Mouse (Mus musculus) neural tube, embryonic 15.5 days (tissue): Measurements from ENCODE around the gene Btbd16. TPM values are rescaled to one million over a fixed set of nuclear protein-coding genes. Genes with fewer than 3 reads are reported as not detected.
A peak's percentile ranks its signal among the peaks of the same experiment; 100 is the strongest.

ENCODE experiments used
- ATAC-seq: fragments of 200-750 bp; cut with Nextera tagmentation; 2 replicates; pipeline ENCODE4 v1.8.0; 2017; ENCODE audit warnings: mild to moderate bottlenecking, moderate TSS enrichment, moderate library complexity; ENCODE audit not compliant: low FRiP score
- H3K27ac ChIP-seq: fragments of 300-500 bp; sonication (generic); replicated peaks from 2 replicates; pipeline ENCODE4 v1.5.1; 2015; ENCODE audit warnings: mild to moderate bottlenecking, inconsistent platforms
- H3K27me3 ChIP-seq: fragments of 300-500 bp; sonication (generic); replicated peaks from 2 replicates; pipeline ENCODE4 v1.6.1; 2015; ENCODE audit warnings: inconsistent platforms
- H3K36me3 ChIP-seq: fragments of 300-500 bp; sonication (generic); 2 replicates; pipeline ENCODE4 v1.6.1; 2015; ENCODE audit warnings: inconsistent platforms
- H3K4me1 ChIP-seq: fragments of 300-500 bp; sonication (generic); 2 replicates; pipeline ENCODE4 v1.6.1; 2015; ENCODE audit warnings: inconsistent platforms
- H3K4me2 ChIP-seq: fragments of 300-500 bp; sonication (generic); 2 replicates; pipeline ENCODE4 v1.6.1; 2015; ENCODE audit warnings: inconsistent platforms, mild to moderate bottlenecking, moderate library complexity
- H3K4me3 ChIP-seq: fragments of 300-500 bp; sonication (generic); replicated peaks from 2 replicates; pipeline ENCODE4 v1.5.1; 2015; ENCODE audit warnings: mild to moderate bottlenecking, inconsistent platforms
- H3K9ac ChIP-seq: fragments of 300-500 bp; sonication (generic); replicated peaks from 2 replicates; pipeline ENCODE4 v1.6.1; 2015; ENCODE audit warnings: mild to moderate bottlenecking, inconsistent platforms
- H3K9me3 ChIP-seq: fragments of 300-500 bp; sonication (generic); replicated peaks from 2 replicates; pipeline ENCODE4 v1.6.1; 2016; ENCODE audit warnings: inconsistent platforms
- WGBS: fragments of 180-500 bp; shearing (Covaris S2); methylation state at CpG from one replicate; pipeline ENCODE4 v1.1.7; 2015; ENCODE audit warnings: mixed read lengths; 5-methylcytosine and 5-hydroxymethylcytosine counted together
- polyA plus RNA-seq: library from polyadenylated mRNA; unstranded; fragments of >200 nt; fragmentation: Nextera tagmentation; extraction: Ambion mirVana; gene quantifications from 2 replicates; pipeline ENCODE4 v1.2.1, GENCODE M21; 2015

The Btbd16 gene
- polyA plus RNA-seq, 1 experiment from 2014 or later = not detected

DNA sequence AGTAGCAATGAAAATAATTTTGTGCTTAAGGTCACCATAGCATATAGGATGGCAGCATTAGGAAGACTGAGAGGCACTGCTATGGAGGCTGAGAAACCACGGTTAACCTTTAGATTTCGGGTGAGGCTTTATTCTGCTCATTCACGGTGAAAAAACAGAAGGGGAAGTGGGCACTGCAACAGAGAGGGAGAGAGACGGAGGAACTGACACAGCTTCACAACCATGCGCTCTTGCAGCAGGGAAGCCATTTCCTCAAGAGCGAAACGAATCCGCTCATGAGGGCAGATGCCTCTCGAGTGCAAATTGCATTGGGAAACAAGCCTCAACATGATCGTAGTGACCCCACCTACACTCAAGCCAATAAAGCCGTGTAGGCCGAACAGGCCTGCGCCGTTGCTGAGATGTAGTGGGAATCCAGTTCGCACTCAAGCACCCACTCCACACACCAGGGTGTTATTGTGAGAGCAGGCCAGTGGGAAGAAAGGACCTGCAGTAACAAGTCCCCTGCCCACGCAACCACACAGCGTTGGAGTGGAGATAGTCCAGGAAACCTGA lies 73.4 kb downstream of the Btbd16 start:
- no peaks in the 10 kb centered on the region for H3K9me3 ChIP-seq
- no peak overlapping the region for H3K4me3 ChIP-seq
- 87% methylated on average over 17 of the region's 17 CpGs for WGBS
- H3K4me2 ChIP-seq = no peak overlapping the region
- H3K36me3 ChIP-seq = no peaks in the 10 kb centered on the region
- H3K27ac ChIP-seq = no peak overlapping the region
- no peaks in the 10 kb centered on the region for H3K27me3 ChIP-seq
- no peak overlapping the region for H3K9ac ChIP-seq
- no peaks in the 10 kb centered on the region for H3K4me1 ChIP-seq
- ATAC-seq = no peak

DNA sequence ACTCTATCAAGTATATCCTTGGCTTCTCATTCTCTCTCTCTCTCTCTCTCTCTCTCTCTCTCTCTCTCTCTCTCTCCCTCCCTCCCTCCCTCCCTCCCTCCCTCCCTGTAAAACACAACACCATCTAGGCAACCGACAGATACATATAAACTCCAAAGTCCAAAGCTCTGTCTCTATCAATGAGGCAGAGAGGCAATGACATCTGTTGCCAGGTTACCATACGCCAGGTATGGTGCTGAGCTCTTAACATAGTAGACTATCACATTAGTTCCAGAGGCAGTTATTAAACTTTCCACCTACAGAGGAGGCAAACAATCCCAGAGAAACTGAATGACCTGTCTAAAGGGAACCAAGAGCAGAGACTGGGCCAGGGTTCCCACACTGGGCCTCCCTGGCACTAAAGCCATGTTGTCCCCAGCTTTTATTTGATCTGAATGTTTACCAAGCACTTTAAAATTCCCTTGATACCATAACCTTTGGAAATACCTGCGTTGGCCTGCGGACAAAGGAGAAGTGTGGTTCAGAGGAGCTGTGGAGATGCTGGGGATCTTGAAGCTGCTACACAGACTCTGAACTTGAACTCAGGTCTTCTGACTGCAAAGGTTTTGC lies 80.9 kb downstream of the Btbd16 start:
- no peaks in the 10 kb centered on the region for H3K9me3 ChIP-seq
- H3K4me3 ChIP-seq = no peak overlapping the region
- H3K36me3 ChIP-seq = no peaks in the 10 kb centered on the region
- no peaks in the 10 kb centered on the region for H3K4me1 ChIP-seq
- H3K4me2 ChIP-seq = no peak overlapping the region
- H3K27me3 ChIP-seq = no peaks in the 10 kb centered on the region
- no peak for ATAC-seq
- 73% methylated on average over 4 of the region's 4 CpGs for WGBS
- H3K9ac ChIP-seq = no peak overlapping the region
- no peak overlapping the region for H3K27ac ChIP-seq

GRCm38 (mm10) chr7:130855681-130856080 lies 81.8 kb downstream of the Btbd16 start:
- no peak overlapping the region for H3K4me2 ChIP-seq
- H3K27me3 ChIP-seq = no peaks in the 10 kb centered on the region
- no peak overlapping the region for H3K27ac ChIP-seq
- H3K36me3 ChIP-seq = no peaks in the 10 kb centered on the region
- 40% methylated on average over 3 of the region's 3 CpGs for WGBS
- H3K4me1 ChIP-seq = peaks cover 3% of the 10 kb centered on the region
- H3K9me3 ChIP-seq = no peaks in the 10 kb centered on the region
- no peak overlapping the region for H3K4me3 ChIP-seq
- no peak overlapping the region for H3K9ac ChIP-seq
- no peak for ATAC-seq

GRCm38 (mm10) chr7:130857973-130858372 lies 84.1 kb downstream of the Btbd16 start:
- peaks cover 14% of the 10 kb centered on the region for H3K4me1 ChIP-seq
- 71% methylated on average over 6 of the region's 6 CpGs for WGBS
- no peak overlapping the region for H3K4me3 ChIP-seq
- no peaks in the 10 kb centered on the region for H3K36me3 ChIP-seq
- H3K9me3 ChIP-seq = no peaks in the 10 kb centered on the region
- H3K9ac ChIP-seq = no peak overlapping the region
- no peak for ATAC-seq
- H3K27ac ChIP-seq = no peak overlapping the region
- no peaks in the 10 kb centered on the region for H3K27me3 ChIP-seq
- no peak overlapping the region for H3K4me2 ChIP-seq

DNA sequence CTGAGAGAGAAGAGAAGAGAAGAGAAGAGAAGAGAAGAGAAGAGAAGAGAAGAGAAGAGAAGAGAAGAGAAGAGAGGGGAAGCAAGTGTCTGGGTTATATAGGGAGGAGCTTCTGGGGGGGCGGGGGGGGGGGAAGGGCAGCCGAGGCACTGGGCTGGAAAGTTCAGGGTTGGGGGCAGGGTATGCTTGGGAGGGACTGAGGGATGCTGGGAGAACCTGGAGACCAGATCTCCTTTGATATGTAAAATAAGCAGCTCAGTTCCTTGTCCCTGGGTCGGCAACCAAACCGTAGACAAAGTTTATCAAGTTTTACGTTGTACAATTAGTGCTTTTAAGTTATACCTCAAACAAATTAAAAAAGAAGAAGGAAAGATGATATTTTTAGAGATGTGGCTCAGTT lies 86.1 kb downstream of the Btbd16 start:
- no peak overlapping the region for H3K4me3 ChIP-seq
- no peak overlapping the region for H3K9ac ChIP-seq
- H3K4me1 ChIP-seq = peaks cover 14% of the 10 kb centered on the region
- H3K9me3 ChIP-seq = no peaks in the 10 kb centered on the region
- H3K27me3 ChIP-seq = no peaks in the 10 kb centered on the region
- 22% methylated on average over 5 of the region's 5 CpGs for WGBS
- H3K4me2 ChIP-seq = no peak overlapping the region
- no peak for ATAC-seq
- H3K36me3 ChIP-seq = no peaks in the 10 kb centered on the region
- H3K27ac ChIP-seq = no peak overlapping the region

DNA sequence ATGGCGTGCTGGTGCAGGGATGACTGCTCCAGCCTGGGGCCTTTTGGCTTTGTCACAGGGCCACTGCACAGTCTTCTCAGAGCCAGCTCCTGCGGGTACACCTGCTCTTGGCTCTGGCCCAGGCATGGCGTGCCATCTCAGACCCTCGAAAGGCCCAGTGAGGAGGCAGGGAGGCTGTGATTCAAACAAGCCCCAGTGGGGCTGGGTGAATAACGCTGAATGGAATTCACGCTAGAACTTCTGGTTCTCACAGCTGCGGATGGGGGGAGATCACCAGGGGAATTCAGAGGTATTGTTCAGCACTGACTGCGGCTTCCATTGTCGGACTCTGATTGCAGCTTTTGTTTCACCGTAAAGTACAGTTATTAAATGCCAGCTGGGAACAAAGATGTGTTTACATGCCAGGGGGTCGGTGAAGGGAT lies 86.9 kb downstream of the Btbd16 start:
- WGBS = 13% methylated on average over 11 of the region's 11 CpGs
- Histone ChIP-seq H3K27ac (peak overlapping the region; percentile 58; the same call in 1 of the 2 replicates), H3K9me3 (no peaks in the 10 kb centered on the region), H3K9ac (no peak overlapping the region), H3K36me3 (no peaks in the 10 kb centered on the region), H3K4me1 (peaks cover 14% of the 10 kb centered on the region), H3K27me3 (no peaks in the 10 kb centered on the region), H3K4me2 (peak overlapping the region; percentile 9; the same call in 1 of the 2 replicates), H3K4me3 (no peak overlapping the region)
- no peak for ATAC-seq

GRCm38 (mm10) chr7:130862501-130862900 lies 88.6 kb downstream of the Btbd16 start:
- Histone ChIP-seq H3K4me1 (peaks cover 18% of the 10 kb centered on the region), H3K4me2 (no peak overlapping the region), H3K9me3 (no peaks in the 10 kb centered on the region), H3K9ac (no peak overlapping the region), H3K4me3 (no peak overlapping the region), H3K27ac (no peak overlapping the region), H3K27me3 (no peaks in the 10 kb centered on the region), H3K36me3 (no peaks in the 10 kb centered on the region)
- 41% methylated on average over 1 of the region's 1 CpGs for WGBS
- ATAC-seq = no peak

GRCm38 (mm10) chr7:130864711-130865110 lies 90.8 kb downstream of the Btbd16 start:
- no peak overlapping the region for H3K27ac ChIP-seq
- no peak for ATAC-seq

GRCm38 (mm10) chr7:130865613-130866591 lies 92.0 kb downstream of the Btbd16 start, which contains the start of gene Plekha1:
TSS of gene Plekha1 (plus strand) at chr7:130865756.
- no peaks in the 10 kb centered on the region for H3K9me3 ChIP-seq
- H3K9ac ChIP-seq = peak within 1 kb of the TSS; percentile 82
- peak; percentile 99 for ATAC-seq
- H3K36me3 ChIP-seq = no peaks in the 10 kb centered on the region
- H3K4me2 ChIP-seq = peak within 1 kb of the TSS; percentile 66
- WGBS = under 1% methylated on average over 114 of the region's 114 CpGs
- H3K27ac ChIP-seq = peak within 1 kb of the TSS; percentile 94
- peak within 1 kb of the TSS; percentile 89 for H3K4me3 ChIP-seq
- peaks cover 19% of the 10 kb centered on the region for H3K4me1 ChIP-seq
- no peaks in the 10 kb centered on the region for H3K27me3 ChIP-seq

More at GRCm38 (mm10) chr7:130864711-130865110, 90.8 kb downstream of the Btbd16 start:
- Histone ChIP-seq H3K9me3 (no peaks in the 10 kb centered on the region), H3K4me1 (peaks cover 22% of the 10 kb centered on the region), H3K27me3 (no peaks in the 10 kb centered on the region), H3K9ac (no peak overlapping the region), H3K4me3 (no peak overlapping the region), H3K4me2 (no peak overlapping the region), H3K36me3 (no peaks in the 10 kb centered on the region)
- WGBS = 81% methylated on average over 7 of the region's 7 CpGs

- Histone ChIP-seq H3K4me2 (peak overlapping the region; percentile 66), H3K27ac (peak overlapping the region; percentile 94), H3K4me3 (peak overlapping the region; percentile 89), H3K9ac (peak overlapping the region; percentile 82), H3K27me3 (no peaks in the 10 kb centered on the region), H3K4me1 (peaks cover 15% of the 10 kb centered on the region), H3K9me3 (no peaks in the 10 kb centered on the region), H3K36me3 (no peaks in the 10 kb centered on the region)
- no peak for ATAC-seq
- 2% methylated on average over 13 of the region's 13 CpGs for WGBS
Observed at GRCm38 (mm10) chr7:130866640-130867039, 92.8 kb downstream of the Btbd16 start.

DNA sequence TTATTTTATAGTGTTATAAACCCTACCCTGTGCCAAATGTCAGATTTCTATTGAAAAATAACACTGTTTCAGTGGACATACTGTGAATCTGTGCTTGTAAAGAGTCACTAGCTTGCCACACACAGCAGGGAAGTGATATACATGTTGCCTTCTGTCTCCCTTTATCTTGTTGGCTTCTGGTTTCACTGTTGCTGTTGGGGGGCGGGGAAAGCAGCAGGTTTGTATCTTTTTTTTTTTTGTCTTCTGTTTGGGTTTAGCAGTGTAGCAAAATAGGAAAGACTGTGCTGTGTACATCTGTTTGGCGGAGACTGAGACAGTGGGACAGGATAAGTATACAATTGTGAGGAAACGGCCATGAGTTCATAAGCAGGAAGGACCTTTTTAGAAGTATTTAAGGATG lies 93.4 kb downstream of the Btbd16 start:
- no peak overlapping the region for H3K27ac ChIP-seq
- H3K27me3 ChIP-seq = no peaks in the 10 kb centered on the region
- H3K4me3 ChIP-seq = peak overlapping the region; percentile 24
- peaks cover 15% of the 10 kb centered on the region for H3K4me1 ChIP-seq
- no peaks in the 10 kb centered on the region for H3K9me3 ChIP-seq
- no peak overlapping the region for H3K9ac ChIP-seq
- ATAC-seq = no peak
- WGBS = 65% methylated on average over 3 of the region's 3 CpGs
- H3K4me2 ChIP-seq = peak overlapping the region; percentile 66
- no peaks in the 10 kb centered on the region for H3K36me3 ChIP-seq
